Mouse (Mus musculus) gastrocnemius, postnatal 10 days (tissue): ENCODE measurements around the gene Top2a. TPM values are rescaled to one million over a fixed set of nuclear protein-coding genes. Genes with fewer than 3 reads are reported as not detected.
A peak's percentile ranks its signal among the peaks of the same experiment; 100 is the strongest.

ENCODE experiments used
- DNase-seq: peaks from one replicate; pipeline ENCODE4 v3.0.0; 2021; ENCODE audit warnings: mixed read lengths
- total RNA-seq, 2 experiments: library from RNA; stranded (reverse); gene quantifications; 2 replicates each; pipeline ENCODE4 v1.2.3; 2021

Gene Top2a
- total RNA-seq, 2 experiments from 2014 or later: 33.9 to 43.9 TPM

DNA sequence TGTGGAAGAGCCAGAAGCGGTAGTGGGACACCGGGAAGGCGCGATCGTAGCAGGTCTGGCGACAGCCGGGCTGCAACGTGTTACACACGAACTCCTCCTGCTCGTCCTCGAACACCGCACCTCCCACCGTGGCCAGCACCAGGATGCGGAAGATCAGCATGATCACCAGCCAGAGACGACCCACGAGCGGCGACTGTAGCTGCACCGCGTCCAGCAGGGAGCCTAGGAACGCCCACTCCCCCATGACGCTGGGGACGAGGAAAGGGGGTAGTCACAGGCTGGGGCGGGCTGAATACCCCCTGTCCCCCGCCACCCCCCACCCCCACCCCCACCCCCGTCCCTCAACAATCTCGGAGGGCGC is 41.2 kb downstream of the Top2a start, which contains the start of gene Gjd3:
Gjd3 (minus strand) TSS at position 244 of the 361 bp plus-strand sequence.
- no peak for DNase-seq

DNA sequence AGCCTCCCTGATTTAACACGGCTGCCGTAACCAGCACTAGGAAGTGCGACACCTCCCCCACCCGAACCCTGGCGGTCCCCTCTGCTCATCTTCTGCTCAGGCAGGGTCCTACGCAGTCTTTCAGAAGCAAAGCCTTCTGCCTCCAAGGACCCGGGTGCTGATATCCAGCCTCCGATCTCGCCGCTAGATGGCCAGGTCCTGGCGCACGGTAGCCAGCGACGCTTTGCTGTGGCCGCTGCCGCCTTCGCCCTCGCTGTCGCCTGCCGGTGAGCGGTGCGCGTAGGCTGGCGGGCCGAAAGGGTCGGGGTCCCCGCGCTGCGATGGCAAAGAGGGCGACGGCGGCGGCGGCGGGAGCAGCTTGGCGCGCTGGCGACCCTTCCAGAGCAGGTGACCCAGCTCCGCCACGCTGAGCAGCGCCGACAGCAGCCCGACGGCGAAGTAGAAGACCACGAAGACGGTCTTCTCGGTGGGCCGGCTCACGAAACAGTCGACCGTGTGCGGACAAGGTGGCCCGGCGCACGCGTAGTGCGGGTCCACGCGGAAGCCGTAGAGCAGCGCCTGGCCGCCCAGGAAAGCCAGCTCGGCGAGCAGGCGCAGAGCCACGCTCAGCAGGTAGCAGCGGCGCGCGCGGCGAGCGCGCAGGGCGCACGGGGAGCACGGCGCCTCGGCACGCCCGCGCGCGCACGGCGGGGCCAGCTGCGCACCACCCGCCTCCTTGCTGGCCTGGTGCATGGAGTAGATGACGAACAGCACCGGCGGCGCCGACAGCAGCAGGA is 41.8 kb downstream of the Top2a start:
- peak; percentile 77 for DNase-seq

DNA sequence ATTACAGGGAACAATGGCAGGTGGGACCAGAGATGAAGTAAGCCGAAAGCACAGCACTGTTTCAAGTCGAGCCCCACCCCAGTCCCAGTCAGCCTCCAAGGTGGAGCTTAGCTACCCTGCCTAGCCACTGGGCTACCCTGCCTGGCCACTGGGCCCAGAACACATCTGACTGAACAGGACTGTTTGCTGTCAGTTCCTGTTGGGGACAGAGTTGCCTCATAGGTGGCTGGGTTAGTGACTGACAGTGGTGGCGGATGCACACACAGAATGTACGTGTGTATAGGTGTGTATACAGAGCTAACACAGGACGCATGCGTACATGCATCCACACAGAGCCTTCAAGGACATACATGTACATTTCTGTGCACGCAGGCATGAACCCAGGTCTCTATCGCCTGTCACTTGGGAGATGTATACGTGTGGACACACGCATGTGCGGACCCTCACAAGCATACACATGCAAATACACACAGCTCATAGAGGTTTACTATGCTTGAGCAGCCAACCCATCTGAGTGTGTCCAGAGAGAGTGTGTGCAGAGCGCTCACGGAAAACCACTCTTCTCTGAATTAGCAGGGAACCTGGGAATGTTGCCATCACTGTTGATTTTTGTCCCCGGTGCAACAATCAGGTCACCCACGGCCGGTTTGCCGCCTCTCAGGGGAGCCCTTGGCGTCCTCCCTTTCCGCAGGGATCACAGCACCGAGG is 42.5 kb downstream of the Top2a start:
- no peak for DNase-seq

DNA sequence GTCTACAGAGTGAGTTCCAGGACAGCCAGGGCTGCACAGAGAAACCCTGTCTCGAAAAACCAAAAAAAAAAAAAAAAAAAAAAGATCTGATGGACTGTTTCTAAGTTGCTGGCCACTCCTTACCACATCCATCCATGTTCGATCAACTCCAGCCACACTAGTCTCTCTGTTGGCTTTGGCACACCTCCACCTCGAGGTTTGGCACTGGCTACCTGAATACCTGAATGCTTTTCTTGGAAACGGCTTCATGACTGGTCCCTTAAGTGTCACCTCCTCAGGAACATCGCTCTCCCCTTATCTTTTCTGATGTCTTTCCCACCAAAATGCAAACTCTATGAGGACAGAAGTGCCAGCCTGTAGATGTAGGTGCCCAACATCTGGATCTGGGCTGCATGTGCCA is 44.6 kb downstream of the Top2a start:
- DNase-seq: no peak

DNA sequence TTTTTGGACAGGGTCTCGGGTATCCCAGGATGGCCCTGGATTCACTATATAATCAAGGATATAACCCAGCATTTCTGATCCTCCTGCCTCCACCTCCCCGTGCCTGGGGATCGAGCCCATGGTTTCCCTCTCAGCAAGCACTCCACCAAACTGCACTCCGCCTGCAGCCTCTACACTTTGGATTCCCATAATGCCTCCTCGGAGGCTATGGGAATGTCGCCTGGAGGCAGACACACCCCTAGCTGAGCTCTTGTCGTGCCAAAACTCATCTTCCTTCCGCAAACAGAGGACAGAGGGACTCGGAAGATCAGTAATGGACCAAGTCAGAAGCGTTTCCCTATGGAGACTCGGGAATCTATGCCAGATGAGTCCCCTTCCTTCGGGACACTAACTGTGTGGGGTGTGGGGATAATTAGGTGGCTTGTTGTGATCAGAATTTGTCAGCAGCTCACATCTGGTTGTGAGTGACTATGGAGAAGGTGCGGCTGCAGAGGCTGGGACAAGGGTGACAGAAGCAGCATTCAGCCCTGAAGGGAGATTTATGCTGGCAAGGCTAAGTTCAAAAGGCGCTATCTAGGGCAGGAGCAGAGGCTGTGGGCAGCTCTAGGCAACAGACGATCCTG is 45.4 kb downstream of the Top2a start:
- no peak for DNase-seq

DNA sequence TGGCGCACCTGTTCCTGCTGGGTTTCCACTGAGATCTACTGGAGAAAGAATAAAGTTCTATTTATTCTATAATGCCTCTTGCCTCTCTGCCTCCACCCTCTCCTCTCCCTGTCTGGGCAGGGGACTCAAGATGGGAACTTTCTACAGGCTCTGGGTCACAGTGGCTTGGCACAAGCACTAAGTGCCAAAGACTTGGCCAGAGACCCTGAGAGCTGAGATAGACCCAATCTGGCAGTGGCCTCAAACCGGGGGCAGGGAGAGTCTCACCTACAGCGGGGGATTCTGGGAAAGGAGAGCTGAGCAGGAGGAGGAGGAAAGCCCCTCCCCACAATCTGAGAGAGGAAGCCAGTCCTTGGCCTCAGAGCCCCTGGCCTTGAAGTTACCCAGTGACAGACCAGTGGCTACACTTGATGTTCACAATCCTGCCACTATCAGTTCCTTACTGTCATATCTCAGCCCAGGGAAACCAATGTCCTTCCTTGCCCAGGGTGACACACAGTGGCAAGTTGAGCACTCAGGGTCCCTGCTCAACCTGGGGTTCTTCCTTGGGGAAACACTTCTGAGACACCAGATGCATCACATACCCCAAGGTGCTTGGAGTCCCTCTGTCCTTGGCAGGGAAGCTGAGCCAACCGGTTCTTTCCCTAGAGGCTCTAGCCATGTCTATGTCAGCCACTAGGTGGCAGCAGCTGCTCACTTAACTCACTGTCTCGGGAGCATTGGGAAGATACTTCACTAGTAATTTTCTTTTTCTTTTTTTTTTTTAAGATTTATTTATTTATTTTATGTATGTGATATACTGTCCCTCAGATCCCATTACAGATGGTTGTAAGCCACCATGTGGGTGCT is 48.9 kb downstream of the Top2a start:
- DNase-seq: peak; percentile 70

DNA sequence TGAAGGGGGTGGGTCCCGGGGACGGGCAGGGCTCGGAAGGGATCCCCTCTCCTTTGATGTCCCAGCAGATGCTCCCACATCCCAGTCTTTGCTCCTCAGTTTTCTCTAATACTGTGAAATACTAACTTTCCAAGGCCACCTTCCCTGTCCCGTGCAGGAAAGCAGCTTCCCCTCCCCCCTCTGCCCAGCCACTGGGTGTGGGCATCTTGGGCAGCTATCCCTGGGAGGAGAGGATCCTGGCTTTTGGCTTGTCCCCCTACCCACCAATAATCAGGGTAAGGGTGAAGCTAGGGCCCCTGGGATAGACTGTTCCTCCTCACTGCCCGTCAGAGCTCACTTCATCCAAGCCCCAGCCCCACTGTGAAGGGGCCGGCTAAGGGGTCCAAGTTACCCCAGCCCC is 49.8 kb downstream of the Top2a start:
- no peak for DNase-seq

DNA sequence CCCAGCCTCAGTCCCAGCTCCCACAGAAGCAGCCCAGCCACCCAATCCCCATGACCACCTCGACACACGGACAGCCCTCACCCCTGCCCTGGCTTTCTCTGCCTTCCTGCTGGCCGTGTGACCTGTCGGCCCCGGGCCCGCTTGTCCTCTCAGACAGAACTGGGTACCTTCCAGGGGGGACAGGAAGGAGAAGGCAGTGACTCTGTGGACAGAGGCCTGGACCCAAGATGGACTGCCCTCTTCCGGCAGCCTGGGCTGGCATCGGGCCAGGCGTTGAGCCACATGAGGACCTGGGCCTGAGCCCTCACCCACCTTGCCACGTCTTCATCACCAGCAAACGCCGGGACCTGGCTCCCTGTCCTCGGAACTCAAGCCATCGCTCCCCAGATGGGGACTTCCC is 50.4 kb downstream of the Top2a start:
- DNase-seq: peak; percentile 56

DNA sequence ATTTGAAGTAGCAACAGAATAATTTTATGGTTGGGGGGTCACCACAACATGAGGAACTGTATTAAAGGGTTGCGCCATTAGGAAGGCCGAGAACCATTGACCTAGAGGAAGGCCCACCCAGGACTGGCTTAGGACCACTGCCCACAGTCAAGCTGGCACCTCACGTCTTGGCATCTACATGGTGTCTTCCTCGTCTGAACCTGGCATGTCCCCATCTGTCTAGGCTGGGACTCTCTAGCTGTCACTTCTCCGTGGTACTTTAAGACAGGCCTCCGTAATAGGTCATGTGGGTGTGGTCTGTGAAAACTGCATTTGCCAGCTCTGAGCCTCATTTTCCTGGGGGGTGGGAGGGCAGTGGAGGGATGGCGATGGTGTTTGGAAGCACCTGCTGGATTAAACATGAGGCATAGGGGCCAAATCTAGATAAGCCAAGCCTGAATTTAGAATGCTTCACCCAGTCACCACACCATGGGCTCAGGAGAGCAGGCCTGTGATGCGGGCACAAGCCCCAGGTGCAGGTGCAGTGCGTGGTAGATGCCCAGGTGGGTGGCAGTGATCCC is 51.1 kb downstream of the Top2a start:
- no peak for DNase-seq

DNA sequence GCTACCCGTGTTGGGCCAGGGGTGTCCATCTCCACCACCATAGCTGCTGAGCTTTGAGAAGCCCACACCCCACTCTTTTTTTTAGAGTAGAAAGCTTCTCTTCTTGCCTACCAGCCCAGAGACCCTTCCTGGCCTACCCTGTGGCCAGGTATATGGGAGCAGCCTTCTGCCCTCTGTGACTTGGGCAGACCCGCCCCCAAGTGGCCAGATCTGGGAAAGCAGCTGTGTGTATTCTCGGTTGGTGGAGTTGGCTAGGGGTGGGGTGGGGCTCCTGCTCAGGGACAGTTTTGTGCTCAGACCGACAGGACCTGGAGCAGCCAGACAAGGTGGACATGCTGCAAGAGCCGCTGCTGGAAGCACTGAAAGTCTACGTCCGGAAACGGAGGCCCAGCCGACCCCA is 51.8 kb downstream of the Top2a start:
- peak; percentile 87 for DNase-seq

DNA sequence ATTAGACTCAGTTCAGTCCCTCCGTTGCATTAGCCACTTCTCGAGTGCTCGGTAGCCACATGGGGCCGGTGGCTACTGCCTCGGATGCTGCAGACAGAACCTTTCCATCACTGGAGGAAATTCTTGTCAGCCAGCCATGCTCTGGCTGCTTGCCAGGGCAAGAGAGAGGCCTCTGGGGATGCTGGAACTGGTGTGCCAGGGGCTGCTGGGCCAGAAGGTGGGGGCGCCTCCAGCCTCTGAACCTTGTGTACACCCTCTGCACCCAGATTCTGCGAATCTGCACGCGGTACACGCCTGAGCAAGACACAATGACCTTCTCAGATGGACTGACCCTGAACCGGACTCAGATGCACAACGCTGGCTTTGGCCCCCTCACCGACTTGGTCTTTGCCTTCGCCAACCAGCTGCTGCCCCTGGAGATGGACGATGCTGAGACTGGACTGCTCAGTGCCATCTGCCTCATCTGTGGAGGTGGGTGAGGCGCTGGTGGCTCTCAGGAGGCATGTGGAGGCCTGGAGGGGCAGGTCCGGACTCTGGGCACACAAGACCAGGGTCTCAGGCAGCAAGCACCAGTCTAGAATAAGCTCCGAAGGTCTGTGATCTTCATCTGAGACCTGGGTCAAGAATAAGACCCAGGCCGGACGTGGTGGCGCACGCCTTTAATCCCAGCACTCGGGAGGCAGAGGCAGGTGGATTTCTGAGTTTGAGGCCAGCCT is 52.5 kb downstream of the Top2a start:
- DNase-seq: peak; percentile 71

DNA sequence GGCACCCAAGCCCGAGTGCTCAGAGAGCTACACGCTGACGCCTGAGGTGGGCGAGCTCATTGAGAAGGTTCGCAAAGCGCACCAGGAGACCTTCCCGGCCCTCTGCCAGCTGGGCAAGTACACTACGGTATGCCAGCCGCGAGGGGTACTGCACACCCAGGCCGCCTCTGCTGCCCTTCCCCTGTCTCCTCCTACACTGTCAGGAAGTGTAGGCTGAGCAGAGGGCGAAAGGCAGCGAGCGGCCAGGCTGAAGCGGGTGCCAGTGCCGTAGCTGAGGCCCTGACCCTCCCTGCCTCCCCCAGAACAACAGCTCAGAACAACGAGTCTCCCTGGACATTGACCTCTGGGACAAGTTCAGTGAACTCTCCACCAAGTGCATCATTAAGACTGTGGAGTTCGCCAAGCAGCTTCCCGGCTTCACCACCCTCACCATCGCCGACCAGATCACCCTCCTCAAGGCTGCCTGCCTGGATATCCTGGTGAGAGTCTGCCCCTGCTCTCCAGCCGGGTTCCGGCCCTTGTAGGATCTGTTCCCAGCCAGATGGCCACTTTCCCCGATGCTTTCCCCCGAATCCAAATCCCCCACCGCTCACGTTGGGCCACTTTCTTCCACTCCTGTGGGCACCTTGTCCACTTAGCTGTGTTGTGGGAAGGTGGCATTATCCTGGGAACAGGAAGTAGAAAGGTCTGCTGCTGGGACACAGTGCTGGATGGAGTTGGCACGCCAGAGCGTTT is 53.6 kb downstream of the Top2a start:
- DNase-seq: peak; percentile 26

DNA sequence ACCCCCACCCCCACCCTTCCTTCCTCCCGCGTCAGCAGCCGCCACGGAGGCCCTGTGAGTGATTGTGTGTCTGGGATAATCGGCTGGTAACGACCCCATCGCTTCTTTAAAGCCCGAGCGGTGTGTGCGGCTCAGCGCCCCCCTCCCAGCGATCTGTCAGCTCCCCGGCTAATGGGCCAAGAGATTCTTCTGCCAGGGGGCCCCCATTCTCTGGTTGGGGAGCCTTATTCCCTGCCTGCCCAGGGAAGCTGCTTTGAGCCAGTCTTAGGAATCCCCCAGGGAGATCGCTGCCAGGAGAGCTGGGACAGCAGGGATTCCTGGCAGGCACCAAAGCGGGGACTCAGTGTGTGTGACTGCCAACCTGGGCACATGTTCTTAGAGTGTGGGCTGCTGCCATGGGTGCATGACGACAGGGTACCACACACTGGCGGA is 54.5 kb downstream of the Top2a start:
- DNase-seq: peak; percentile 28

DNA sequence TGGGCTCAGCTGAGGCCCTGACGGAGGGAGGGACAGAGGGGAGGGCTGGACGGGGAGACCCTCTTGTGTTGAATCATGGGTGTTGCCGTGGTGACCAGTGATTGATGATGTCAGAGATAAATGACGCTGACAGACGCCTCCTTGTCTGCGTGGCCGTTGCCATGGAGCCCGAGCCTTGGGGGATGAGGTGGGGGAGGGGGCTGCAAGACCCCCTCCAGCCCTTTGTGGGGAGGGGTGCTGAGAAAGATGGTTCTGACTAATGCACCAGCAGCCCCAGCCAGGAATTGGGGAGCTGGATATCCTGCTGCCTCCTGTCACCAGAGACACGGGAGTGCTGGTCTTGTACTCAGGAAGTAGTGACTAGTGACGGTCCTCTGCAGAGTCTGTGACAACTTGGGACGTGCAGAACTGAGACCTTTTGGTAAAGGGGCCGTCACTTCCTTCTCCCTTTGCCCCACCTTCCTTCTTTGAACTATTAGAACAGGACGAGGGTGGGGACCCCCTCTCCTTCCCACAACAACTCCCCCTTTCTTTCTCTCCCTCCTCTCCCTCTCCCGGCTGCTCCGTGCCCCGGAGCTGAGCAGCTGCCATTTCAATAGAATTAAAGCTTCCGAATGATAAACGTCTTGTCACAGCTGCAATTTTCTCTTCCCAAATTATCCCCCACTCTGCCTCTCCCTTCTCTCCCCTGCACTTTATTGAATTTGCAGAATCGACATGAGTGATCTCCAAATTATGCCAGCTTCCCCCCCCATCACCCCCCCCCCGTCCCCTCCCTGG is 55.1 kb downstream of the Top2a start:
- peak; percentile 7 for DNase-seq

DNA sequence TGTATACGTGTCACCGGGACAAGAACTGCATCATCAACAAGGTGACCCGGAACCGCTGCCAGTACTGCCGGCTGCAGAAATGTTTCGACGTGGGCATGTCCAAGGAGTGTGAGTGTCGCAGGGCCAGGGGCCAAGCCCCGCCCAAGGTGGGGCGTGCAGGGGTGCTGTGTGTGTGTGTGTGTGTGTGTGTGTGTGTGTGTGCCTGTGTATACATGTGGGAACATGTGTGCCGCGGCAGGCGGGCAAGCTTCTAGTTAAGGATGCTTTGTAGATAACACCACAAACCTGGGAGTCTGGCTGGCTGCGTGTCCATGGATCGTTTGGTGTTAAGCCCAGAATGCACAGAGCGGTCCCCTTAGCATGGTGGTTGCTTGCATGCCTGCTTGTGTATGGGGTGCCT is 55.9 kb downstream of the Top2a start:
- DNase-seq: peak; percentile 25

DNA sequence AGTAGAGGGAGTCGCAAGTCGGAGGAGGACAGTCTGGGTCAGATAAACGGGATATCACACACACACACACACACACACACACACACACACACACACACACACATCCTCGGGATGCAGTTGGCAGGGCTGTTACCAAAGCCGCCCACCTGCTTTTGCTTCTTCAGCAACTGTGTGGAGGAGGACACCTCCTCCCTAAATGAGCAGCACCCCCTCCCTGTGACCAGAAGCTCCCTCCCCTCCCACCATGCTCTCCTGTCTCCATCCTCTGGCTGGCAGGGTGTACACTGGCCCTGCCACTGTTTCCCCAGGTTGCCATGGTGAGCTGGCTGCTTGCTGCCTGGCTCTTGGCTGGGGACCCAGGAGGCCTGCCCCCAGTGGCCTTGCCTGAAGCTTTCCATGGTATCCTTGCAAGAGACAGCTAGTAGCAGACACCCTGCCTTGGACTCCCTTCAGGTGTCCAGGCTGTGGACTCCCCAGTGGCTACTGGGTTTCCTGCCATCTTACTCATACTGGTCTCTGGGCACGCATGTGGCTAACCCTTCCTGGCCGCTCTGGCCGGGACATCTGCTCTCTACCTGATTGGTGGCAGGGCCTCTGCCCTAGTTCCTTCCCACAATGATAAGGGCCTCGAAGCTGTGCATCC is 57.4 kb downstream of the Top2a start:
- DNase-seq: peak; percentile 86

DNA sequence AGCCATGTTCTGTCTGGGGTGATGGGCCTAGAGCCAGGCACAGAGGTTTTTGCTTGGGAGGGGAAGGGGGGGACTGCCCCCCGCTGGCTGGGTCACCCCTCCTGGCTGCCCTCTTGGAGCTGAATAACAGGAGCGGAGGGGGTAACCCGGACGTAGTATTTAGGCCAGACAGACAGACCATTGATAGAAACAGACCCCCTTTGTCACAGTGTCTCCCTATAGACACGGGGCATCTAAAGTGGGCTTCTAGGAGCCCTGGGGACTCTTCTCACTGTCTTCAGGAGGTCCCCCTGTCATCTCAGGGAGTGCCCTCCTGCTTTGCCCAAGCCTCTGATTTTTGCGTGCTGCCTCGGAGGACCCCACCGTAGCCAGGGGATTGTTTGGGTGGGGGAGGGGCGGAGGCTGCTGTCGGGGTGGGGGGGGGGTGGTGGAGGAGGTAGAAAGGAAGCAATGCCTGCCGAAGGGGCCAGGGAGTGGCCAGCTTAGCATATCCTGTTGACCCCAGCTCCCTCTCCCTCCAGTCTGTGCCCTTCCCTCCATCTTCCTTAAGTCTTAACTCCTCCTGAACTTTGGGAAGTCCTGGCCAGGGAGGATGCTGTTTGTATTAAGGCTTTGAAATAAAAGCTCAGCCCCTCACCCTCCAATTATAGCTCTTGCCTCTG is 58.4 kb downstream of the Top2a start:
- DNase-seq: no peak

DNA sequence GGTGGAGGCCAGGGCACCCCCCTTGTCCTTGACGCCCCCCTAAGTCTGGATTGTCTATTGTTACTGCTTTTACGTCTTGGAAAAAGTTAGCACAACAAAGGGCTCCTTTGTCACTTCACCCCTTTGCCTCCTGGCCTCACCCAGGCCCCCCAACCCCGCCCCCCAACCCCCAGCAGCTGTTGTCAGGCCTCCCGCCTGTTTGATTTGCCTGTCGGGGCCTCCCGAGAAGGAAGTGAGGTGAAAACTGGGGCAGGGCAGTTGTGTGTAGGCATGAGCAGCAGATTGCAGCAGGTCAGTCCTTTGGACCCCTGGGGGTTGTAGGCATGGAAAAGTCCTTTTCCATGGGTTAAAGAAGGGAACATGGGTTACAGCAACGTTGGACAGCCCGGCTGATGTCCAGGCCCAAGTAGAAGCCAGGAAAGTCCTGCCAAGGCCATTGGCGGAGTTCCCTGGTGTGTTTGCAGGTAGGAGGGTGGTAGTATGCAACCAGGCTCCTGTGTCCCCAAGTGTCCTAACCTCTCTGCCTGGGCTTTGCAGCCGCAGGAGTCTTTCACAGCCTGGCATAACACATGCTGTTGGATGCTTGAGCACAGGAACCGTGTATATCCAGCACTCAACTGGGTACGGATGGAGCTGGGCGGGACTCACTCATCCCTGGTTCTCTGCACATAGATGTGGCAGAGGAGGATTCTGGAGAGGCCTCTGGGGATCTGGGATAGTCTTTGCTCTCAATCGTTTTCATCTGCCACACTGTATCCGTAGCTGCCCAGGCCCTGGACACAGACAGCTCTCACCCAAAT is 59.2 kb downstream of the Top2a start:
- no peak for DNase-seq
